Mouse (Mus musculus) testis, adult 10 weeks (tissue): ENCODE measurements around the gene Dcn. TPM values are rescaled to one million over a fixed set of nuclear protein-coding genes. Genes with fewer than 3 reads are reported as not detected.

ENCODE experiments used
- polyA plus RNA-seq: library from polyadenylated mRNA; stranded (reverse); fragments of 350-450 nt; fragmentation: Illumina TruSeq; extraction: RNeasy Lipid Tissue Mini Kit (QIAGEN cat#74804); gene quantifications from one replicate; pipeline ENCODE4 v1.2.3, GENCODE M21; 2014; ENCODE audit warnings: low read depth, low replicate concordance

Dcn gene
- polyA plus RNA-seq, result 122 TPM

DNA sequence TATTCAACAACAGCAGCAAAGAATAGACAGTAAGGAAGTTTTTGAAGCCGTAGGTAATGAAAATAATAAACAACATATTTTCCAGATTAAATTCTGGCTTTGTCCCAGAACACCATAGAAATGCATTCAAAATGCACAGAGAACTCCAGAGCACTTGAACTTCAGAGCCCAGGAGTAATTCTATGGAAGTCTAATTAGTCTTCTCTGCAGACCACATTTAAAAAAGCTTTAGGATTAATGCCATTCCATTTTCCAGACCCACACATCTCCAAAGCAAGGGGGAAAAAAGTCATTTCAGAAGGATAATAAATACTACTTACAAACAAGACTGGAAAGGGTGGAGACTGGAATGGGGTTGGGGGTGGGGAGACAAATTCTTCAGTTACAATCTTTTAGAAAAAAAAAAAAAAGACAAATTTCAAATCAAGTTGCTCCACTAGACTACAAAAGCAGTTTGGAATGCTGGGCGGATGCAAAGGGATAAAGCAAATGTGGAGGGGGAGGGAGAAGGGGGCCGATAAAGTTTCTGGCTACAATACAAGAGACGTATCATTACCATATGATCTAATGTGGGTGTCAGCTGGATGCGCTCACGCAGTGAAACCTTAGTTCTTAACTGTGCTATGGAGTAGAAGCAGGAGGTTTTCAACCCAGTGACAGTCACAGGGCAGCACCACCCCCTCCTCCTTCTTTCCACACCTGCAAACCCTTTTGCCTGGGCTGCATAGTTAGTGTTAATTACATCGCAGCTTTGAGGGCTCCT lies at the start of gene Dcn:
Dcn (plus strand) TSS at position 606 of the 763 bp plus-strand sequence.

DNA sequence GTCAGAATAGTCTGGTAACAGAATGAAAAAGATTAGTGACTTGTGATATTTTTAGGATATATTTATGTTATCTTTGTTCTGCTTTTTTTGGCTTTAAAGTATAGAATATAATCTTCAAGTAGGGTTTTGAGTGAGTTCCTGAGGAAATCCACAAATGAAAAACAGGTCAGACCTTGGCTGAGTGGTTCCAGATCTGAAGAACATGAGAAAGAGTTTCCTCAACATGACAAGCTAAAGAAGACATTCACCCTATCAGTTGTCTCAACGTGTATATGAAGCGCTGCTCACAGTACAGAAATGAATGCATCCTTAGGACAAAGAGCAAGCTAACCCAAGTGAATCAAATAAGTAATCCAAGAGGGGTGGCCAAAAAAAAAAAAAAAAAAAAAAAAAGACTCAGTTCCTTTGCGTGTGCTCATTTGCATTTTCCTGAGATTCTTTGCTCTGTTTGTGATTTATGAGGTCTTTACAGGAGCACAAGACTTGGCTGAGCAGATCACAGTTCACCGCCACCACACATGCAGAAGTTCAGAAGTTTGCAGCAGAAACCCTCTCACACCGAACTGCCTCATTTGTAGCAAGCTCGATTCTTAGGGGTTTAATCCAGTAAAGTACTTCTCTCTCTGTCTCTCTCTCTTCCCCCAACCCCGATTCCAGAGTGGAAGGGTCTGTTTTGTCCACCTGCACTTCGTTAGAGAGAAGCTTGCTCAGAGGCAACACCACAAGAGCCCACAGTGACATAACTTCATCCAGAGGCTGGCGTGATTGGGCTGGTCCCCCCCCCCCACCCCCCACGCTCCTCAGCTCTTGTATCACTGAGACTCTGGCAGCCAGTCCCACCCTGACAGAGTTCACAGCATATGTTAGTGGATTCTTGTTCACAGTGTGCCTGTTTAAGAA lies 85.8 kb downstream of the Dcn start, which contains the start of gene Lum:
Lum (plus strand) TSS at position 172 of the 900 bp plus-strand sequence.

Other genes with a start within 250 kb of the Dcn start
- 7.4 TPM for gene Lum, start 85.5 kb downstream of the Dcn start, polyA plus RNA-seq
- gene Kera, start 127.3 kb downstream of the Dcn start, polyA plus RNA-seq, result 0.14 TPM
- 92.1 TPM for gene Epyc, start 164.5 kb downstream of the Dcn start, polyA plus RNA-seq
- gene Ccer1, start 213.4 kb downstream of the Dcn start, polyA plus RNA-seq, result 257 TPM
- not detected for gene C030005K15Rik, start 247.1 kb downstream of the Dcn start, polyA plus RNA-seq